Mouse (Mus musculus): ENCODE measurements around the gene Zfp653. TPM values are rescaled to one million over a fixed set of nuclear protein-coding genes. Genes with fewer than 3 reads are reported as not detected.

The Zfp653 gene
- polyA plus RNA-seq, 1 experiment from 2014 or later, result 12.6 TPM

DNA sequence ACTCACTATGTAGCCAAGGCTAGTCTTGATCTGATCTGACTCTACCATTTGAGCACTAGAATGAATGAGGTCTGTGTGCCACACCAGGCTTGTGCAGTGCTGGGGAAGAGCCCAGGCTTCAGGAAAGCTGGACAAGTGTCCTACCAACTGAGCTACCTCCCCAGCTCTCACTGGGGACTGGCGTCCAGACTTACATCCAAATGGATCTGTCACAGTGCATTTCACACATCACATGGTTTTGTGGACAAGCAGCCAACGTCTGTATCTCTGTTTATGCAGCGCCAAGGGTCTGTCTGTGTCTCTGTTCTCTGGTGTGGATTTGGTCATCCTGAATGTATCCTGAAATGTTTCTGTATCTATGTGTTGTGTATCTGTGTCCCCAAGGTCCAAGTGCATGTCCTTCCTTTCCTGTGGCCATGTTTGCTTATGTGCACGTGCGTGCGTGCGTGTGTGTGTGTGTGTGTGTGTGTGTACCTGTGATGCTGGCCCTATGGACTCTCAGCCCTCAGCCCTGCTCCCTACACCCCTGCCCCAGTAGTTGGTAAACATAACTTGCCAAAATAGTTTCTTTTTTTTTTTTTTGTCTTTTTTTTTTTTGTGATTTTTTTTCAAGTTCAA is 53.9 kb downstream of the Zfp653 start:
- Histone ChIP-seq H3K36me3 (peaks cover 23% of the 10 kb centered on the region), H3K27me3 (no peaks in the 10 kb centered on the region), H3K9ac (no peak overlapping the region), H3K9me3 (replicated peaks) (no peaks in the 10 kb centered on the region), H3K27ac (replicated peaks) (no peak overlapping the region), H3K4me1 (no peaks in the 10 kb centered on the region), H3K4me3 (replicated peaks) (no peak overlapping the region), H3K4me2 (replicated peaks) (no peak overlapping the region)
- ATAC-seq (ENCODE audit: insufficient number of reproducible peaks, low FRiP score, low TSS enrichment, low read depth), result no peak
- 76% methylated on average over 7 of the region's 7 CpGs for WGBS

DNA sequence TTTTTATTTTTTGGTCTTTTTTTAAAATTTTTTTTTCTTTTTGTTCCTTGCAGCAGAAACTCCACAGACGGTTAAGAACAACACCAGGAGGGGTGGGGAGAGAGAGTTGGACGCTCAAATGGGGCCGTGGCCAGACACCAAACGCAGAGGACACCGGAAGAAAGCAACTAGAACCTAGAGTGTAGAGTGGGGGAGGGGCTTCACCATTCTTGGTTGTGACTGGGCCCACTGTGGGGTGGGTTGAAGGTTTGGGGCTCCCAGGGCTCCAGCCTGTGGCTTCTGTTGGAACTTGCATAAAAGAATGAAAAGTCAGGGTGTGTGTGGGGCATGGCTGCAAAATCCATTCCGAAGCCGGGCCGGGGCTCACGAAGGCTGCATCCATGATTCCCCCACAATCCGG is 54.9 kb downstream of the Zfp653 start:
- Histone ChIP-seq H3K27me3 (no peaks in the 10 kb centered on the region), H3K36me3 (peaks cover 34% of the 10 kb centered on the region), H3K27ac (replicated peaks) (no peak overlapping the region), H3K4me1 (no peaks in the 10 kb centered on the region), H3K9ac (no peak overlapping the region), H3K9me3 (replicated peaks) (no peaks in the 10 kb centered on the region), H3K4me3 (replicated peaks) (no peak overlapping the region), H3K4me2 (replicated peaks) (no peak overlapping the region)
- 62% methylated on average over 10 of the region's 10 CpGs for WGBS
- ATAC-seq (ENCODE audit: insufficient number of reproducible peaks, low FRiP score, low TSS enrichment, low read depth), result no peak

DNA sequence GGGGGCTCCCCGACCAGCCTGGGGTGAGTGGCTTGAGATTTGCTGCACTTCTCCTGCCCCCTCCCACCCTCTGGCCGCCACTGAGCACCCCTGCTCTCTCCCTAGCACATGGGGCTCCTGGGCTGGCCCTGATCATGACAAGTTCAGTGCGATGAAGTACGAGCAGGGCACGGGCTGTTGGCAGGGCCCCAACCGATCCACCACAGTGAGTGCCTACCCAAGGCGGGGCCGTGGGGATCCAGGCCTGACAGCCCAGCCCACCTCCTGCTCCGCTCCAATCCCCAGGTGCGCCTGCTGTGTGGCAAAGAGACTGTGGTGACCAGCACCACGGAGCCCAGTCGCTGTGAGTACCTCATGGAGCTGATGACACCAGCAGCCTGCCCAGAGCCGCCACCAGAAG is 58.4 kb downstream of the Zfp653 start:
- Histone ChIP-seq H3K9ac (no peak overlapping the region), H3K4me1 (no peaks in the 10 kb centered on the region), H3K4me3 (replicated peaks) (no peak overlapping the region), H3K36me3 (peaks cover 68% of the 10 kb centered on the region), H3K4me2 (replicated peaks) (no peak overlapping the region), H3K9me3 (replicated peaks) (no peaks in the 10 kb centered on the region), H3K27me3 (no peaks in the 10 kb centered on the region), H3K27ac (replicated peaks) (no peak overlapping the region)
- 94% methylated on average over 13 of the region's 13 CpGs for WGBS
- ATAC-seq (ENCODE audit: insufficient number of reproducible peaks, low FRiP score, low TSS enrichment, low read depth), result no peak

DNA sequence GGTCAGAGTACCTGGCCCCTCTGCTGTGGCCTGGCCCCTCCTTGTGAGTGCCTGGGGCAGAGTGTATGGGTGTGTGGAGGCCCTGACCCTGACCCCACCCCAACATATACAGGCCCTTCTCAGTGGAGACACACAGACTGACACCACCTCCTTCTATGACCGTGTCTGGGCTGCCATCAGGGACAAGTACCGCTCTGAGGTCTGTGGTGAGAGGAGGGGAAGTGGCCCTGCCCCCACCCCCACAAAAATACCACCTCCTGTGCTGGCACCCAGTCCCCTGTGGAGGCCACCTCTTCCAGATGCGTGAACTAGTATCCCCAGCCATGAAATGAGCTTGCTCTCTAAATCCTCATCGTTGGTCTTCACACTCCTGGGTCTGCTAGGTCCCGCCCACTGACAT is 60.1 kb downstream of the Zfp653 start:
- no peak for ATAC-seq (ENCODE audit: insufficient number of reproducible peaks, low FRiP score, low TSS enrichment, low read depth)
- H3K4me2 ChIP-seq (replicated peaks), result no peak overlapping the region
- no peaks in the 10 kb centered on the region; the same call in 1 of the 2 replicates for H3K4me1 ChIP-seq
- 92% methylated on average over 5 of the region's 5 CpGs for WGBS
- H3K36me3 ChIP-seq, result peaks cover 85% of the 10 kb centered on the region
- no peaks in the 10 kb centered on the region for H3K27me3 ChIP-seq
- no peak overlapping the region for H3K27ac ChIP-seq (replicated peaks)
- H3K9me3 ChIP-seq (replicated peaks), result no peaks in the 10 kb centered on the region
- H3K9ac ChIP-seq, result no peak overlapping the region
- no peak overlapping the region for H3K4me3 ChIP-seq (replicated peaks)

Small RNAs within 50 kb of the gene (microRNA-seq; reads per million reads assigned to microRNA genes)
- gene Mir7084 (ENCODE audit: borderline number of aligned reads), result not detected

Other genes starting within 250 kb of the Zfp653 start
- 0.84 and 1.2 TPM in 2 replicates for gene Angptl8, start 235.9 kb downstream of the Zfp653 start, polyA plus RNA-seq (2015; fragmentation: Nextera tagmentation; extraction: Ambion mirVana)
- 34.5 and 37.7 TPM in 2 replicates for gene Dock6, start 218.7 kb downstream of the Zfp653 start, polyA plus RNA-seq (2015; fragmentation: Nextera tagmentation; extraction: Ambion mirVana)
- gene Rab3d, start 153.2 kb downstream of the Zfp653 start, polyA plus RNA-seq (2015; fragmentation: Nextera tagmentation; extraction: Ambion mirVana), result 39.4 and 43.4 TPM in 2 replicates
- 4.3 and 5.5 TPM in 2 replicates for gene Ccdc159, start 143.9 kb downstream of the Zfp653 start, polyA plus RNA-seq (2015; fragmentation: Nextera tagmentation; extraction: Ambion mirVana)
- gene Tmem205, start 143.8 kb downstream of the Zfp653 start, polyA plus RNA-seq (2015; fragmentation: Nextera tagmentation; extraction: Ambion mirVana), result 56.2 and 58.0 TPM in 2 replicates
- gene Plppr2, start 134.3 kb downstream of the Zfp653 start, polyA plus RNA-seq (2015; fragmentation: Nextera tagmentation; extraction: Ambion mirVana), result 13.6 and 15.5 TPM in 2 replicates
- gene Swsap1, start 115.6 kb downstream of the Zfp653 start, polyA plus RNA-seq (2015; fragmentation: Nextera tagmentation; extraction: Ambion mirVana), result 5.8 and 6.5 TPM in 2 replicates
- gene Epor, start 107.9 kb downstream of the Zfp653 start, polyA plus RNA-seq (2015; fragmentation: Nextera tagmentation; extraction: Ambion mirVana), result 4.4 and 5.3 TPM in 2 replicates
- 1.4 and 1.8 TPM in 2 replicates for gene Rgl3, start 81.9 kb downstream of the Zfp653 start, polyA plus RNA-seq (2015; fragmentation: Nextera tagmentation; extraction: Ambion mirVana)
- 5.8 and 11.3 TPM in 2 replicates for gene Ccdc151, start 68.7 kb downstream of the Zfp653 start, polyA plus RNA-seq (2015; fragmentation: Nextera tagmentation; extraction: Ambion mirVana)
- gene Prkcsh, start 68.6 kb downstream of the Zfp653 start, polyA plus RNA-seq (2015; fragmentation: Nextera tagmentation; extraction: Ambion mirVana), result 116 and 118 TPM in 2 replicates
- 3.0 and 4.4 TPM in 2 replicates for gene Elavl3, start 19.4 kb downstream of the Zfp653 start, polyA plus RNA-seq (2015; fragmentation: Nextera tagmentation; extraction: Ambion mirVana)
- gene Gm49318, start 117 bp downstream of the Zfp653 start, polyA plus RNA-seq (2015; fragmentation: Nextera tagmentation; extraction: Ambion mirVana), result not detected in 2 replicates
- 37.3 and 41.8 TPM in 2 replicates for gene Ecsit, start 14.1 kb upstream of the Zfp653 start, polyA plus RNA-seq (2015; fragmentation: Nextera tagmentation; extraction: Ambion mirVana)
- gene Cnn1, start 27.8 kb upstream of the Zfp653 start, polyA plus RNA-seq (2015; fragmentation: Nextera tagmentation; extraction: Ambion mirVana), result 4.3 and 7.0 TPM in 2 replicates
- 202 and 226 TPM in 2 replicates for gene Elof1, start 45.8 kb upstream of the Zfp653 start, polyA plus RNA-seq (2015; fragmentation: Nextera tagmentation; extraction: Ambion mirVana)
- 38.1 and 44.7 TPM in 2 replicates for gene Acp5, start 64.3 kb upstream of the Zfp653 start, polyA plus RNA-seq (2015; fragmentation: Nextera tagmentation; extraction: Ambion mirVana)
- gene Pigyl, start 85.5 kb upstream of the Zfp653 start, polyA plus RNA-seq (2015; fragmentation: Nextera tagmentation; extraction: Ambion mirVana), result 74.6 and 75.6 TPM in 2 replicates
- gene Zfp872, start 116.7 kb upstream of the Zfp653 start, polyA plus RNA-seq (2015; fragmentation: Nextera tagmentation; extraction: Ambion mirVana), result 0.17 and 0.19 TPM in 2 replicates
- 14.7 and 18.4 TPM in 2 replicates for gene Zfp809, start 154.3 kb upstream of the Zfp653 start, polyA plus RNA-seq (2015; fragmentation: Nextera tagmentation; extraction: Ambion mirVana)
- 3.8 and 4.1 TPM in 2 replicates for gene Zfp599, start 188.5 kb upstream of the Zfp653 start, polyA plus RNA-seq (2015; fragmentation: Nextera tagmentation; extraction: Ambion mirVana)
- gene Zfp810, start 236.3 kb upstream of the Zfp653 start, polyA plus RNA-seq (2015; fragmentation: Nextera tagmentation; extraction: Ambion mirVana), result 17.9 and 19.4 TPM in 2 replicates